Mouse (Mus musculus) right cerebral cortex, adult 2 months (tissue): ENCODE measurements around the gene Acin1.

ENCODE experiments used
- DNase-seq, 2 experiments: peaks; one replicate each; pipeline ENCODE4 v3.0.0; 2021 to 2022; ENCODE audit warnings: low spot score in 2 of 2

The Acin1 gene

DNA sequence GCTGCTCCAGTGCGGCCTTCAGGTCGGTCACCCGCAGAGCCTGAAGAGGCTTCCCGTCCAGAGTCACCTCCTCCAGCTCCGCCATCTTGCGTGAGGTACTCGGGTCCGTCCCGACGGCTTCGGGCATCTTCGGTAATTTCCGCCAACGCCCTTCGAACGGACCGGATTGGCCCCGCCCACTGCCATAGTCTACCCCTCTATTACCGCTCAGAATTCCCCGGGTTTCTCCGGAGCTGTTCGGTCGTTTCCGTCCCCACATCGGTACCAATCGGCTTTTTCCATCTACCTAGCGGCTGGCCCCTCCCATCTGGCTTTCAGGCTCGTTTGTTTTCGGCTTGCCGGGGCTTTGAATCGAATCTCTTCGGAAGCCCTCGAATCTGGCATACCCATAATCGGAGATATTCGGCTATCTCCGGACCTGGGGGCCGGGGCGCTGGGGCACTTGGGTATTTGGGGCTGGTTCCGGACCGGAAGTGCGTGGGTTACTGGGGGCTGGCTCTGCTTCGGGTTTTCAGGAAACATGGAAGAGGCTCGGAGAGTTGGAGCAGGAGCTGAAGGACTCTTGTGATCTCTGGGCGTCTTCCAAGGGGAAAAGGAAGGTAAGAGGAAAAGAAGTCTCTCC is at the start of gene Acin1:
Gene Acin1 (minus strand): TSS at position 410 of the 622 bp plus-strand sequence.
- peak; percentile 100 for DNase-seq

DNA sequence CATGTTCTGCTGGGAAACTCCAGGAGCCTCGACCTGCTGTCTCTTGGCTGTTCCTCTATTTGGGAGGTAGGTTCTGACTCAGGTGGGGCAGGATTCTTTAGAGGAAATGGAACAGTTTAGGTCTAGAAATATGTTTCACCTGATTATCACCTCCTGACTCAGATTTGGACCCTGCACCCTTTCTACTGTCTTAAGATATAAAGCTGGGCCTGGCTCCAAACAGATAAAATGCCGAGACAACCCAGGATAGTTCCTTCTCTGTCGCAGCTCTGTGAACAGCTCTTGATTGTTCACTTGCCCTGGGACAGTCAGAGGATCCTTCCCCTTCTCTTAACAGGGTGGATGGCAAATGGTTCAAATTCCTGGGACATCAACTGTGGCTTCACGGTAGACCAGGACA is 48.5 kb upstream of the Acin1 start:
- no peak for DNase-seq

DNA sequence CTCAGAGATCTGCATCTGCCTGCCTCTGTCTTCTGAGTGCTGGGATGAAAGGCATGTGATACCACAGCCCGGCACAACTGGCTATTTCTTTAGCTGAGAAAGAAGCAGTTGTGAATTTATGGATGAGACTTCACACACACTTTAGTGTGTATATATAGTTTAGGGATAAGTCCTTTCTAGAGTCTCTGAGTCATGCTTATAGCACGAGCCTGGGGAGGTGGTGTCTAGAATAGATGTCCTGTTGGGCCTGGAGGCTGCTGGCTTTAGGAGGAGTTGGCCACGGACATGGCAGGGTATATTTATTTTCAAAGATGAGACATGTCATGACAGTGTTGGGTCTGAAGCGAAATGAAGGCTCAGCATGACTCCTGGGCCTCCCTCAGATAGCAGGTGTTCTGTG is 47.3 kb upstream of the Acin1 start:
- DNase-seq: no peak

DNA sequence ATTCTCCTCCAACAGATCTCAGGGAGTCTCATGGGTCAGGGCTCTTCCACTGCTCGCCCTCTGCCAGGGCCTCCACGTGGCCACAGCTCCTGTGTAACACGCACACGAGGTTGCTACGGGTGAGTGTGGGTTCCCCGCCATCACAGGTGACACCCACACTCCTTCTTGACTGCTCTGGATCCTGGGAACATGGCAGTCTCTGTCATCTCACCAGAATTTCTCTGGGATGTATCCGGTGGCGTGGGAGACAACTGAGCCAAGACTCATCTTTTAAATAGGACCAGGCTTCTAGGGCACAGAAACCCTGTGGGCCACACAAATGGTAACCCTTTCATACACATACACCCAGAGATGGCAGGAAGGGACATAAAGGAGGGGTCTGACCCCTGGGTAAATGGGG is 45.5 kb upstream of the Acin1 start:
- DNase-seq: no peak

DNA sequence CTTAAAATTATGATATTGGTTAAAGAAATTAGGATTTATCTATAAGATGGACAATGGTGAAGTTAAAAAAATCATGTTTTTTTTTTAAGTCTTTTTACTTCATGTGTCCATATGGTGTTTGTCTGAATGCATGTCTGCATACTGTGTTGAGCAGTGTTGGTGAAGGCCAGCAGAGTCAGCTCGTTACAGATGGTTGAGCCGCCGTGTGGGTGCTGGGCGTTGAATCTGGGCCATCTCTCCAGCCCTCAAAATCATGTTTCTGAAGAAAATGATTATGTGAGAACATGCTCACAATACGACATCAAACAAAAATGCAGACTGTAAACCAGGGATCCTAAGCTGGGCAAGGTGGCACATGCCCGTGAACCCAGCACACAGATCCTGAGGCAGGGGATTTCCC is 43.6 kb upstream of the Acin1 start:
- DNase-seq: peak; percentile 63 to 64

DNA sequence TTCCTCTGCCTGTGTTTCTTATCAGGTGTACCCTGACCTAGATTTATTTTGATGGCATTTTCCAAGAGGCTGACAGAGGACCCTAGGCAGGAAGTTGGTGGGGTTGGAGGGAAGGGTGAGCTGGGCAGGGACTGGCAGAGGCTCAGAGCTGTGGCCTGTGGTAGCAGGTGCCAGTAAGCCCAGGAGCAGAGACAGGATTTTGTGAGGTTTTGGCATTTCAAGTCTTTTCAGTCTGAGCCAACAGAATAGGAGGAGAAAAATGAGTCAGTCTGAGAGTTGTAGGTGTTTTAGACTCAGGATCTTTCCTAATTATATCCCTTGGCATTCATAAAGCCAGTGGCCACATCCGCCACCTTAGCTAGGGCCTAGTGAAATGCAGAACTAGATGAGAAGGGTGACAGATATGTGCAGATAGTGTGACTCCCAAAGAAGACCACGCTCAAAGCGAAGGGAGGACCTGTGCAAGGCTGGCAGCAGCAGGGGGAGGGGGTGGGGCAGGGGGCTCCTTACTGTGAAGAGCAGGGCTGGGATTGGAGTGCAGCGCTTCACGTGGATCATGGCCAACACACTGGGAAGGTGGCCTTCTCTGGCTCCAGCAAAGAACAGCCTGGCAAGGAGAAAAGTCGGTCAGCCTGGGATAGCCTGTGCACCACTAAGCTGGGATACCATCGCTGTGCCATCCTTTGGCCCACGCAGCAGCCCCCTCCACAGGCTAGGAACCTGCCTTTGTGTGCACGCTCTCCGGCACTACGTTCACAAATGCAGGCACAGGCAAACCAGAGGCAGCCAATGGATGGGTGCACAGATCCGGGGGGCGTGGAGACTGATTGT is 42.3 kb upstream of the Acin1 start:
- DNase-seq: peak; percentile 41 to 49

DNA sequence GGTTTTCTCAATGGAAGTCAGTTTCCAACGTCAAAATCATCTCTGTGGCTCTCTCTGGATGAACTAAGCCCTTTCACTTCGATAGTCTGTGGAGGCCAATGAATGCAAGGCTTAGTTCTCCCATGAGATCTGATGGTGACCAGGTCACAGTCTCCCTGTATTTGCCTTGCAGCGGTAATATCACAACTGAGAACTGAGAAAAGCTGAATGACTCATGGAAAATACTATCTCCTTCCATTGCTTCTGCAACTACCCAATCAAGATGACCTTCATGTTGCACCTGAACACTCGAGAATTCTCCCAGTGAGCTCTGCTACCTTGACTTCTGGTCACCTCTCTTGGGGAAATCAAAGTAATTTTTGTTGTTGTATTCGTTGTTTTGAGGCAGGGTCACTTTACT is 40.8 kb upstream of the Acin1 start:
- DNase-seq: no peak

DNA sequence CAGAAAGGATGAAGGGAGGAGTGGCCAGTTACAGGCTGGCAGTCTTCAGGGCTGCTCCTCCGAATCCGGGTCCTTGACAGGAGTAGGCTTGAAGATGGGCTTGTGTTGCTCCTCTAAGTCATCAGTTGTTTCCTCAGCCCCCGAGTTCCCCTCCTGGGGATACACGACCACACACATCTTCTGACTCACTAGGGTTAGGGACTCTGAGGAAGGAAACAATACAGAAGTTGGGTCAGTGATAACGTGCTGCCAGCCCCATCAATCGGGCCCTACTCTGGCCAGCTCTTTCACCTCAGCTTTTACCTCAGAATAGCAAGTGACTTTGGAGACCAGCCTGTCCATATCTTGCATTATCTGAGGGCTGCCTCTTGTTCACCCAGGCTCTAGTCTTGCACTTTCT is 37.3 kb upstream of the Acin1 start:
- no peak for DNase-seq

DNA sequence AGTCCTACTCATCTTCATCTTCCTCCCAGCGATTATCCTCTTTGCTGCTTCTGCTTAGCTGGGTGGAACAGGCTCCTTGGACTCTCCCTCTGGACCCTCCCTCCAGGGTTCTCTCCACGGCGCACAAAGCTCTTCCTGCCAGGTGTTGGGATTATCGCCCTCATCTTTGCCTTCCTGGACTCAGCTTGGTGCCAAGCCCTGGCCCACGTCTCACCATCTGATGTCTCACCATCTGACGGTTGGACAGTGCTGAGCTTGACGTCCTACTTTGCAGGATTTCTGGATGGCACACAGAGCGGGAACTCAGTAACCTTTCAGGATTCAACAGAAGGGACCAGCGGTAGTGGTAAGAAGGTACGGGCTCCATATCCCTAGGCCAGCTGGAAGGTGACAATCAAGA is 35.0 kb upstream of the Acin1 start:
- DNase-seq: no peak

DNA sequence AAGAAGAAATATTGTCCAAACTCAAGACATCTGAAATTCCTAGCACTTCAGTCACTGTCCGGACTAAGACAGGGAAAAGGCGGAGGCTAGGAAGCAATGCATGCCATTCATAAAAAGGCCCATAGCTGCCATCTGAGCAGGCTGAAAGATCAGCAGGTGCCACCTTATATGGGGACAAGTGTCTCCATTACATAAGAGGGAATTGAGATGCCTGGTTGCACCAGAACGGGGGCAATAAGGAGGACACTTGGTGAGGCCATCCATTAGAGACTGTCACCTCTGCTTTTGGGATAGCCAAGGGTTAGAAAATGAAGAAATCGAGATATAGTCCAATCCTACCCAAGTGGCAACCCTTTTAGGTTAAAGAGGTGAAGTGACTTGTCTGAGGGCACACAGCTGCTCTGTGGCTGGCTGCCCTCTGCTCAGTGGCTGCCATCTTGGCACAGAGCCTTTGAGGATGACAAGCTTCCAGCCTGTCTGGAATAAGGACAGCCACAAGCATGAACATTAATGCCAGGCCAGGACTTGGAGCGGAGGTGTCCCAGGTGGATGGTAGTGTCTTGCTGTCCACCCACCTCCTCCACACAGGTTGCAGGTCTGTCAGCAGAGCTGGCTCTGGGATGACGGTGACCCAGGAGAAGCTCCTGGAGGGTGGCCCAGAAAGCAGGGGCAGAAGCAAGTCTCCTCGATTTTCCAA is 34.1 kb upstream of the Acin1 start:
- DNase-seq: no peak

DNA sequence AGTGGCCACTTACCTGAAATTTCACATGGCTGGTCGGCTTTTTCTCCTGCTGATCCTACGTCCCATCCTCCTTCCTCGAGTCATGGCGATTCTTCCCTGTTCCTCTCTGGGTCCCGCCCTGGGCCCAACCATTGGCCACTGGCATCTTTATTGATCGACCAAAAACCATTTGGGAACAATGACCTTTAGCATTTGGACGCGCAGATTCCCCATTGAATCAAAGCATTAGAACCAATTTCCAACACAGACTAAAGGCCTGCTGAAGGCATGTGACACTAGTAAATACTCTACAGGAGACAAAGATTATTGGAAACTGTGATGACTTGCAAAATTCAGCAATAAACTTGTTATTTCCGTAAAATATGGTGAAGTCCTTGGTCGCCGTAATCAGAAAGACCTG is 33.3 kb upstream of the Acin1 start:
- DNase-seq: no peak

DNA sequence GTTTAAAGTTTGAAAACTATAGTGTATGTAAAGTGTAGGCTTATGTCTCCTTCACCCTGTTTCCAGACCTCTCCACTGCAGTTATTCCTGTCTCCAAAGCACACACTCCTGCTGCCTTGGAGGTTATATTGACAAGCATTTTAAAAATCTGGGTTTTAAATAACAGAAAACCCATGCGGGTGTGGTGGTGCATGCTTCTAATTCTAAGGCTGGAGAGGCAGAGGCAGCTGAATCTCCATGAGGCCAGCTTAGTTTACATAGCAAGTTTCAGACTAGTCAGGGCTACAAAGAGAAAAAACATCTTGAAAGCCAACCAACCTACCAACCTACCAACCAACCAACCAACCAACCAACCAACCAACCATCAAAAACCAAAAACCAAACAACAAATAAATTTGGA is 28.7 kb upstream of the Acin1 start:
- DNase-seq: no peak

DNA sequence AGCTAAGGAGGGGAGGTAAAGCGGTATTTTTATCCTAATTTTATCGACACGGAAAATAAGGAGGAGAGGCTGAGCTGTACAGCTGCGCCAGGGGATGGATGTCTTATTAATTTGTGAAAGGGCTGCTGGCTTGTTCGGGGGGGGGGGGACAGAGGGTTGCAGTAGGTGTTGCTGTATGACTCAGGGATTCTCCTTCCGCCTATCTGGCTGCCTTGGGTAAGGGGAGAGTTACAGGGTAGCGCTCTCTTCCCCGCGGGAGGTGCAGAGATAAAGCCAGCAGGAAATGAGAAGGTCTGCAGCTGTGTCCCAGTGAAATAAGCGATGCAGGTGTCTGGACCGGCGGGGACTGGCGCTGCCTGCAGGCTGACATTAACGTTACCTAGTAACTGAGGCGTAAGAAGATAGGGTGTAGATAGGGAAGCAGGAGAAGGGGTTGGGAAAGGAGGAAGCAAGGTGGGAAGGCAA is 27.9 kb upstream of the Acin1 start:
- peak; percentile 36 to 62 for DNase-seq

DNA sequence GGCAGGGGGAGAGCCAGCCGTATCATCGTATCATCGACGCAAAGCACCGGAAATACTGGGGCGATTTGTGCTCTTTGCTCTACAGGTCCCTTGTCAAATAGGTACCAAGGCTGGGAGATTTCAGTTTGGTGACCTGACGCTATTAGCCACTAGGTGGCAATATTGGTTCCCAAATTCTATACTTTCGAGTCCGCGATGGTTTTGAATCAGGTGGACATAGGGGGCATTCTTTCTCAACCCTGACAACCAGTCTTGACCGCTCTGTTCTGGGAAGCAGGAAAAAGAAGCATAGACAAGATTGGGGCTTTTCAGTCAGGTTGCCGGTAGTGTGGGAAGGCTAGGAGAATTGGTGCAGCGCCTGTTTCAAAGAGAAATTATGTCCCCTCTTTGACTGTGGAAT is 27.4 kb upstream of the Acin1 start:
- DNase-seq: peak; percentile 86 to 91

DNA sequence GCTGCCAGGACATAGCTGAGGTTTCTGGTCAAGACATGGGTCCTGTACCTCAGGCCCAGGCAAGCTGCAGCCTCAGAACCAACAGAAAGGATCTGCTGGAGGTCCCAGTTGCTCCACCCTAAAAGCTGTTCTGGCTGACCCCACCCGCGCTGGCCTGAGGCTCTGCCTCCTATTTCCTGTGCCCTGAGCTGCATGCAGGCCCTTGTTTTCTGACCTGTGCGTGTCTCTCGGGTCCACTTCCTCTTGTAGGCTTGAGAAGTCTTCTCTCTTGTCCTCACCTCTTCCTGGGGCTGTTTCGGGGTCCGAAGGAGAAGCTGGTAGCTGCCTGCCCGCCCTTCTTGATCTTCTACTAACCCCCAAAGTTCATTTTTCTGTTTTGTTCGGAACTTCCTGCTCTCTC is 26.1 kb upstream of the Acin1 start:
- no peak for DNase-seq

DNA sequence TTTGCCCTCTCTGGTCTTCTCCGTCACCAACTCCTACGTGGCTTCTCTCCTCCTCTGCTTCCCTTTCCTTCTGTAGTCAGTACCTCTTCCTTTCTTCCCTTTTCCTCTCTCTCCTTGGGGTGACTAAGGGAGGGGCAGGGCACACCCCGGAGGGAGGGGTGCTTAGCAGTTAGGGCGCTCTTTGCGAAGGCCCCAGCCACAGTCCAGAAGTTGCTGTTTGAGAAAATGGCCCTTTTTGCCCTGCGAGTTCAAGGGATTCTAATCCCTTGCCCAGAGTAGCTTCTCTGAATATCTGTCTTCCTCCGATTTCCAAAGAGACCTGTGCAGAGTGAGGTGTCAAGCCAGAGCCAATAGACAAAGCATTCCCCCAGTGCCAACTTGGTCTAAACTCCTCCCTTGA is 25.3 kb upstream of the Acin1 start, which contains the start of gene Cebpe:
Gene Cebpe (minus strand): TSS at position 101 of the 400 bp plus-strand sequence.
- DNase-seq: no peak

DNA sequence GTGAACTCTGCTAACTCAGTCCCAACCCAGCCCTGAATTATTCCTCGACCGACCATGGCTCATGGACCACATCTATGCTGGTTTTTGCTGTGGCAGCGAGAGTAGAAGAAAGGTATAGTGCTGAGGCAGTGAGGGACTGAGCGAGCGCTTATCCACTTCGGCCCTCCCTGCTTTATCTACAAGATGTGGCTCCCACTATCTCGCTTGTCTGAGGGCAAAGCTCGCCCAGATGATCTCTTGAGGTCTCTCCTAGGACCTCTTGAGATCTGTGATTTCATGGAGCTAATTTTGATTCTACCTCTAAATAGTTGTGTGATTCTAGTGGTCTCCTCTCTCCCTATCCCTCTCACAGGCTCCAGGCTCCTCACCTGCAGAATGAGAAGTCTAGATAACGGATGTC is 22.3 kb upstream of the Acin1 start:
- DNase-seq: no peak

DNA sequence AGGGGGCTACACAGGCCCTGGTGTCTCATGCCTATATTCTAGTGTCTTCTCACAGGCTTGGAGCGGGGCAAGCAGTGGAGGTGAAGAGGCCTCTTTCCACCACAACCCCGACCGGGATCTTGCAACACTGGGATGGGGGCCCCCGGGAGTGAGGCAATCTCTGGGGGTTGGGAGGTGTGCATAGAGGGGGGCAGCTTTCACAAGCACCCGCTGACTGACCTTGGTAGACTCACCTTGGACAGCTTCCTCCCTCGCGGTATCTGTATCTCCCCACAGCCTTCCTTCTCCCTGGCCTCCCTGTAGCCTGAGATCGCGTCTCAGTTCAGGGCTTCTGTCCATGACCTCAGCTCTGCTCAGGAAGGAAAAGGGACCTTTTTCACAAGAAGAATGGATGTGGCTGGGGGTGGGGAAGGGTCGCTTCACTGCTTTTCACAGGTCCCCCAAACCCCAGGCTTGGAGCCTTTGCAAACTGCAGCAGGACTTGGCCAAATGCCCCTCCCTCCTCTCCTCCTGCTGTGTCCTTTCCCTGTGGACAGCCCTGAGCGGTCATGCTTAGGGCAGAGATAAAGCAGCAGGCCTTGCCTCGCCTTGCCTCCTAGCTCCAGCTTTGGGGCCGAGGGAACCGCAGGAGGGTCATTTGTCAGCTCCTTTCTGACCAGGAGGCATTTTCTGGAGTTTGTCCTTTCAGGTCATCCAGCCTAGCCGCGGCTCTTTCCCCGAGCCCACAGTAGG is 20.0 kb upstream of the Acin1 start:
- no peak for DNase-seq

DNA sequence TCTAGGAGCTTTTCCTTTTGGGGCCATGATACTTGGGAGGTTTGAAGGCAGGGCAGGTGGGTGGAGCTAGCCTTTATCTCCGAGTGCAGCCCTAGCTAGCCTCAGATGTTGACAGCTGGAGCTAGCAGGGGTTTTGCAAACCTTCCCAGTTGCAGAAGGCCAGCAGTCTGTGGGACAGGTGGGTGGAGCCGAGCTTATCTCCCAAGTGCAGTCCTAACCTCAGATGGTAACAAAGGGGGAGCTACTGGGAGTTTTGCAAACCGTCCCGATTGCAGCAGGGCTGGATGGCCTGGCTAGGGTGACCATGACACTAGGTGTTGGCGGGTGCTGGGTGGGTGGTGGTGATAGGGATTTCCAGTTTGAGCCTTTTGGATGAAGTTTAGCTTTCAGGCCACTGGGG is 19.1 kb upstream of the Acin1 start:
- no peak for DNase-seq

DNA sequence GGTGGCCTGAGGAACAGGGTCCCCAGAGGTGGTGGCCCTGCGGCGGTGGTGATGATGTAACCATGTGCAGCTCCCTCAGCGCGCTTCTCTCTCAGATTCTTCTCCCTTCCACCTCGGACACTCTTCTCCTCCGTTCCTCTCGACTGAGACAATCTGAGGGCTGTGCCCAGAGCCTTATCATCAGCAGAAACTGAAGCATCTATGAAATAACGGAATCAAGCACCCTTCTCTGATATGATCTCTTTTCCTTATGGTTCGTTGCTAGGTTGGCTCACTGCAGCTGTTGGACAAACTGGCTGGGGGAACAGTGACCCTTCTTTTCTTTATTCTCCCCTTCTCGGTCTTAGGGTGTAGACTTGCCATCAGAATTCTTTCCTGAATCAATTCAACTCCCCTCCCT is 16.5 kb upstream of the Acin1 start:
- DNase-seq: no peak

DNA sequence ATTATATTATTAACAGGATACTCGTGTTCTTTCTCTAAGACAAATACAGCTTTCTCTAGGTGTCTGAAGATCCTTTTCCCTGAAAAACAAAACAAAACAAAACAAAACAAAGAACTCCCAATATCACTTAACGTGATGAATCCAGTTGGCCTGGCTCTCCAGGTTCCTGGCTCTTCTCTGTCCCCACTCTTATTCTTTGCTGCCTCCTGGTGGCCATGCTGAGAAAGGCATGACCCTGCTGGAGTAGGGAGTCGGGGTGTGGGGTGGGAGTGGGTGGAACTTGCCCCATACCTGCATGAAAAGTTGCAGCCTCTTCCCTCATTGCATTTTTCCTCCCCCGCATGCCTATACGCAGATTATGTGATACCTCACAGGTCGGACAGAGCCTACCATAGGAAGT is 14.6 kb upstream of the Acin1 start:
- peak; percentile 56 to 83 for DNase-seq

DNA sequence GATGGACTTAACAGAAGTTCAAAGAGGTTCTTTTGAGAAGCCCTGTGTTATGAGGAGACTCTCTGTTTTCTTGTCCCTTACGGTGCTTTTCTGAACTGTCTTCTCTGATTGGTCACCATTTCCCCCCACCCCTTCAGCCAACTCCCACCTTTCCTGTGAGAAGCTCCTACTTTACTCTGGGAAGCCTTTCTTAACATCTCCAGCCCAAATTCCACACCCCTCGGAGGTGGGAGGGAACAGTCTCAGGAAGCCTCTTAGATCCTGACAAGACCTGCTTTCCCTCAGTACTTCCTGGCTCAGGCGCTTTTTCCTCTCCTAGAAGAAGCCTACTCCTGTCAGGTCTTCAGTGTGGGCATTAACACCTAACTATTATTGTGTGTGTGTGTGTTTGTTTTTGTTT is 12.9 kb upstream of the Acin1 start:
- no peak for DNase-seq
